Mouse (Mus musculus): Measurements from ENCODE around the gene Narf. TPM values are rescaled to one million over a fixed set of nuclear protein-coding genes. Genes with fewer than 3 reads are reported as not detected.

Narf gene
- polyA plus RNA-seq, 1 experiment from 2014 or later: 121 TPM

DNA sequence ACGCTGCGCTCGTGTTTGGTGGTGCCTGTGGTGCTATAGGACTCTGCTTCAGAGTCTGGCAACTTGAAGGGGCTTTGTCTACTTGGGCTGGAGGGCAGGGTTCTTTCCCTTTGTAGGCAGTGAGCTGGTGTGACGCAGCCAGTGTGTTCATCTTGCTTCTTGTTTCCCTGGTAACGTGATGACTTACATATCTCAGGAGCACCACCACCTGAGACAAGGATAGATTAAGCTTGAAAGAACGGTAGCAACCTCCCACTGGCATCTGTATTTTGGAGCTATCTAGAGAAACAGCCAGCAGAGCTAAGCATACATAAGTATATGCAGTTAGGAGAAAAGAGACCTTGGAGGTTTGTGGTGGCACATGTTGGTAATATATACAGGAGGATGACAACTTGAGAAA, 68.3 kb downstream of the Narf start:
- Histone ChIP-seq H3K4me3 (no peak overlapping the region), H3K4me2 (no peak overlapping the region), H3K9me3 (replicated peaks) (peaks cover 7% of the 10 kb centered on the region; the same call in 1 of the 2 replicates), H3K4me1 (no peaks in the 10 kb centered on the region), H3K9ac (no peak overlapping the region), H3K27ac (no peak overlapping the region), H3K27me3 (replicated peaks) (no peaks in the 10 kb centered on the region), H3K36me3 (peaks cover 100% of the 10 kb centered on the region)
- ATAC-seq: no peak
- WGBS (ENCODE audit: insufficient replicate concordance): 78% methylated on average over 6 of the region's 6 CpGs

Other genes with a start within 250 kb of the Narf start
- 58.4 and 61.1 TPM in 2 replicates for gene Csnk1d, start 245.9 kb upstream of the Narf start, polyA plus RNA-seq (2016; fragmentation: Nextera tagmentation; extraction: Ambion mirVana)
- gene Cd7, start 197.8 kb upstream of the Narf start, polyA plus RNA-seq (2016; fragmentation: Nextera tagmentation; extraction: Ambion mirVana): 0.33 and 0.54 TPM in 2 replicates
- gene Sectm1b, start 173.7 kb upstream of the Narf start, polyA plus RNA-seq (2016; fragmentation: Nextera tagmentation; extraction: Ambion mirVana): 0.14 TPM in 1 of 2 replicates, not detected in the other
- gene Sectm1a, start 156.0 kb upstream of the Narf start, polyA plus RNA-seq (2016; fragmentation: Nextera tagmentation; extraction: Ambion mirVana): 0.37 and 0.43 TPM in 2 replicates
- 0.17 and 0.20 TPM in 2 replicates for gene Tex19.2, start 118.6 kb upstream of the Narf start, polyA plus RNA-seq (2016; fragmentation: Nextera tagmentation; extraction: Ambion mirVana)
- 0.31 and 0.44 TPM in 2 replicates for gene Tex19.1, start 91.1 kb upstream of the Narf start, polyA plus RNA-seq (2016; fragmentation: Nextera tagmentation; extraction: Ambion mirVana)
- not detected in 2 replicates for gene Uts2r, start 77.0 kb upstream of the Narf start, polyA plus RNA-seq (2016; fragmentation: Nextera tagmentation; extraction: Ambion mirVana)
- gene Hexdc, start 32.8 kb upstream of the Narf start, polyA plus RNA-seq (2016; fragmentation: Nextera tagmentation; extraction: Ambion mirVana): 3.5 and 3.7 TPM in 2 replicates
- gene Ogfod3, start 32.5 kb upstream of the Narf start, polyA plus RNA-seq (2016; fragmentation: Nextera tagmentation; extraction: Ambion mirVana): 16.7 and 17.0 TPM in 2 replicates
- 22.4 and 25.2 TPM in 2 replicates for gene Cybc1, start 7.9 kb upstream of the Narf start, polyA plus RNA-seq (2016; fragmentation: Nextera tagmentation; extraction: Ambion mirVana)
- 6.2 and 6.5 TPM in 2 replicates for gene Foxk2, start 22.7 kb downstream of the Narf start, polyA plus RNA-seq (2016; fragmentation: Nextera tagmentation; extraction: Ambion mirVana)
- gene Wdr45b, start 117.2 kb downstream of the Narf start, polyA plus RNA-seq (2016; fragmentation: Nextera tagmentation; extraction: Ambion mirVana): 29.4 and 31.1 TPM in 2 replicates
- 0.63 and 0.87 TPM in 2 replicates for gene Rab40b, start 151.0 kb downstream of the Narf start, polyA plus RNA-seq (2016; fragmentation: Nextera tagmentation; extraction: Ambion mirVana)
- 20.5 and 21.6 TPM in 2 replicates for gene Fn3krp, start 184.1 kb downstream of the Narf start, polyA plus RNA-seq (2016; fragmentation: Nextera tagmentation; extraction: Ambion mirVana)
- gene Fn3k, start 197.7 kb downstream of the Narf start, polyA plus RNA-seq (2016; fragmentation: Nextera tagmentation; extraction: Ambion mirVana): 28.1 and 31.4 TPM in 2 replicates
- gene Tbcd, start 214.7 kb downstream of the Narf start, polyA plus RNA-seq (2016; fragmentation: Nextera tagmentation; extraction: Ambion mirVana): 30.1 and 30.2 TPM in 2 replicates

Measured in liver, embryonic 12.5 days (tissue).